Mouse (Mus musculus) ES-Bruce4 (cell line): ENCODE results near the gene Sbk2. TPM values are rescaled to one million over a fixed set of nuclear protein-coding genes. Genes with fewer than 3 reads are reported as not detected.

Source experiments
- H3K27ac ChIP-seq: 2 replicates; pipeline ENCODE4 v1.5.1; 2012; ENCODE audit warnings: low read length, inconsistent platforms; ENCODE audit not compliant: insufficient read depth
- H3K27me3 ChIP-seq: 2 replicates; pipeline ENCODE4 v1.6.1; 2012; ENCODE audit warnings: mild to moderate bottlenecking, low read length, inconsistent platforms; ENCODE audit not compliant: control insufficient read depth, poor library complexity, insufficient read depth, severe bottlenecking
- H3K36me3 ChIP-seq: 2 replicates; pipeline ENCODE4 v1.6.1; 2012; ENCODE audit warnings: inconsistent platforms, mild to moderate bottlenecking, low read length, moderate library complexity; ENCODE audit not compliant: control insufficient read depth, poor library complexity, insufficient read depth, severe bottlenecking
- H3K4me1 ChIP-seq: one replicate; pipeline ENCODE4 v1.8.1; 2011; ENCODE audit warnings: low read length; ENCODE audit not compliant: control insufficient read depth, insufficient read depth
- H3K4me3 ChIP-seq: 2 replicates; pipeline ENCODE4 v1.5.1; 2011; ENCODE audit warnings: low read depth, mild to moderate bottlenecking, low read length
- H3K9ac ChIP-seq: 2 replicates; pipeline ENCODE4 v1.6.1; 2012; ENCODE audit warnings: low read depth, mild to moderate bottlenecking, inconsistent platforms; ENCODE audit not compliant: poor library complexity, severe bottlenecking
- H3K9me3 ChIP-seq: replicated peaks from 2 replicates; pipeline ENCODE4 v1.6.1; 2012; ENCODE audit warnings: mild to moderate bottlenecking, low read length, inconsistent platforms; ENCODE audit not compliant: control insufficient read depth, poor library complexity, insufficient read depth, severe bottlenecking
- CTCF ChIP-seq: IDR thresholded peaks from one replicate; pipeline ENCODE4 v1.8.1; 2011; ENCODE audit warnings: low read depth, low read length
- EP300 ChIP-seq: IDR thresholded peaks from 2 replicates; pipeline ENCODE4 v1.6.1; 2011; ENCODE audit warnings: low read depth, low read length; ENCODE audit not compliant: insufficient read depth
- POLR2A ChIP-seq: IDR thresholded peaks from one replicate; pipeline ENCODE4 v1.8.1; 2011; ENCODE audit warnings: low read length; ENCODE audit not compliant: insufficient read depth
- polyA plus RNA-seq: library from polyadenylated mRNA; stranded (reverse); fragments of >200 nt; gene quantifications from 2 replicates; pipeline ENCODE4 v1.2.4, GENCODE M21; 2011; ENCODE audit warnings: low read depth; ENCODE audit not compliant: missing spikeins, insufficient read depth, insufficient read length

The Sbk2 gene
- polyA plus RNA-seq, 1 experiment = 0.48 TPM

- TF ChIP-seq POLR2A (no peak), EP300 (peak; percentile 54; the same call in 1 of the 2 replicates), CTCF (no peak)
- no peak overlapping the region for H3K4me3 ChIP-seq
- no peak overlapping the region for H3K9ac ChIP-seq
- no peak overlapping the region for H3K27ac ChIP-seq
- H3K27me3 ChIP-seq = no peaks in the 10 kb centered on the region
- H3K36me3 ChIP-seq = no peaks in the 10 kb centered on the region; the same call in 1 of the 2 replicates
- H3K4me1 ChIP-seq = peaks cover 1% of the 10 kb centered on the region
- H3K9me3 ChIP-seq = no peaks in the 10 kb centered on the region
Observed at GRCm38 (mm10) chr7:4902404-4902803, 61.8 kb downstream of the Sbk2 start.

GRCm38 (mm10) chr7:4901171-4901570 is 63.0 kb downstream of the Sbk2 start:
- Histone ChIP-seq H3K4me1 (peaks cover 1% of the 10 kb centered on the region), H3K27me3 (no peaks in the 10 kb centered on the region), H3K4me3 (no peak overlapping the region), H3K36me3 (no peaks in the 10 kb centered on the region; the same call in 1 of the 2 replicates), H3K27ac (0 out of 2 replicates have a peak overlapping the region, but pooled peaks have one; percentile 6), H3K9ac (no peak overlapping the region), H3K9me3 (no peaks in the 10 kb centered on the region)
- TF ChIP-seq POLR2A (no peak), CTCF (peak; percentile 87), EP300 (no peak; the same call in 1 of the 2 replicates)

GRCm38 (mm10) chr7:4900523-4900851 is 63.7 kb downstream of the Sbk2 start:
- Histone ChIP-seq H3K4me1 (peaks cover 5% of the 10 kb centered on the region), H3K27me3 (no peaks in the 10 kb centered on the region), H3K9me3 (no peaks in the 10 kb centered on the region), H3K27ac (peak overlapping the region; percentile 49; the same call in 1 of the 2 replicates), H3K36me3 (no peaks in the 10 kb centered on the region), H3K9ac (peak overlapping the region; percentile 37; the same call in 1 of the 2 replicates), H3K4me3 (no peak overlapping the region)
- TF ChIP-seq EP300 (no peak), POLR2A (no peak)

GRCm38 (mm10) chr7:4899649-4900522 is 64.3 kb downstream of the Sbk2 start:
- TF ChIP-seq EP300 = no peak
- TF ChIP-seq CTCF = no peak
- TF ChIP-seq POLR2A = no peak
- peak overlapping the region; percentile 40 for H3K9ac ChIP-seq

GRCm38 (mm10) chr7:4898851-4899648 is 65.2 kb downstream of the Sbk2 start:
- Histone ChIP-seq H3K9ac (peak overlapping the region; percentile 40), H3K4me3 (peak overlapping the region; percentile 14; the same call in 1 of the 2 replicates), H3K27me3 (no peaks in the 10 kb centered on the region), H3K27ac (no peak overlapping the region), H3K9me3 (no peaks in the 10 kb centered on the region), H3K36me3 (no peaks in the 10 kb centered on the region), H3K4me1 (peaks cover 8% of the 10 kb centered on the region)
- TF ChIP-seq CTCF = no peak
- no peak for TF ChIP-seq POLR2A
- TF ChIP-seq EP300 = no peak

More at GRCm38 (mm10) chr7:4899649-4900522, 64.3 kb downstream of the Sbk2 start:
- peak overlapping the region; percentile 49; the same call in 1 of the 2 replicates for H3K27ac ChIP-seq
- H3K4me1 ChIP-seq = peaks cover 5% of the 10 kb centered on the region
- H3K36me3 ChIP-seq = no peaks in the 10 kb centered on the region
- H3K4me3 ChIP-seq = peak overlapping the region; percentile 14; the same call in 1 of the 2 replicates
- no peaks in the 10 kb centered on the region for H3K27me3 ChIP-seq
- no peaks in the 10 kb centered on the region for H3K9me3 ChIP-seq
